Mouse (Mus musculus) liver, embryonic 14.5 days (tissue): ENCODE measurements around the gene Ap3s2.

ENCODE experiments used
- CTCF ChIP-seq: IDR thresholded peaks from 2 replicates; pipeline ENCODE4 v1.5.1; 2016; ENCODE audit warnings: antibody characterized with exemption, low read depth, control low read depth
- EP300 ChIP-seq: IDR thresholded peaks from 2 replicates; pipeline ENCODE4 v1.6.1; 2016; ENCODE audit warnings: antibody characterized with exemption, low read depth

DNA sequence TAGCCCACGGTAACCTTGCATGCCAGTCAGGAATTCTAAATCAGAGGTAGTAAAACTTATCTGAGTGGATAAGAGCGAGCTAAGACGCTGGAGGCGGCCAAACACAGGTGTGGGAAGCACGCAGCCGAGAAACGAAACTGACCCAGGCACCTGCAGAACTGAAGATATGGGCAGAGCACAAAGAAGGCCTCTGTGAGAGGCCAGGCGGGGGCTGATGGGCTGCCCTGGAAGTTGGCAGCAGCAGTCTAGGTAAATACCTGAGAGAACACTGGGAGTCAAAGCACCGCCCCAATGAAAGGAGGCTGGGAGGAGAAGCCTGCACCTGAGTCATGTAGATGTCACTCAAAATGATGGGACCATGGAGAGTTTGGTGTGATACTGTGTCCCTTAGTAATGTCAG lies 31.8 kb downstream of the Ap3s2 start:
- TF ChIP-seq CTCF (no peak), EP300 (no peak)
